Mouse (Mus musculus) C2C12 (cell line): Measurements from ENCODE around the gene Col23a1. TPM values are rescaled to one million over a fixed set of nuclear protein-coding genes. Genes with fewer than 3 reads are reported as not detected.
A peak's percentile ranks its signal among the peaks of the same experiment; 100 is the strongest.

Source experiments
- H3K27me3 ChIP-seq: one replicate; pipeline ENCODE4 v1.6.1; 2011; ENCODE audit not compliant: control insufficient read depth, insufficient read depth, insufficient read length
- H3K36me3 ChIP-seq: one replicate; pipeline ENCODE4 v1.6.1; 2011; ENCODE audit not compliant: control insufficient read depth, insufficient read depth
- H3K4me3 ChIP-seq: one replicate; pipeline ENCODE4 v1.5.1; 2011; ENCODE audit warnings: mild to moderate bottlenecking, control low read depth; ENCODE audit not compliant: poor library complexity, insufficient read depth, severe bottlenecking
- H3K79me2 ChIP-seq: one replicate; pipeline ENCODE4 v1.6.1; 2011; ENCODE audit not compliant: control insufficient read depth, insufficient read depth
- H3K79me3 ChIP-seq: one replicate; pipeline ENCODE4 v1.6.1; 2011; ENCODE audit warnings: low read depth, control low read depth
- H3ac ChIP-seq: one replicate; pipeline ENCODE3; 2011; ENCODE audit warnings: low read depth; ENCODE audit not compliant: control insufficient read depth, insufficient read length
- CEBPB ChIP-seq: IDR thresholded peaks from one replicate; pipeline ENCODE4 v1.6.1; 2011; ENCODE audit warnings: low read depth, mild to moderate bottlenecking, control low read depth, moderate library complexity
- CTCF ChIP-seq: IDR thresholded peaks from one replicate; pipeline ENCODE4 v1.5.1; 2011; ENCODE audit not compliant: control insufficient read depth, insufficient read depth, insufficient read length
- FOSL1 ChIP-seq: IDR thresholded peaks from one replicate; pipeline ENCODE4 v1.8.0; 2011; ENCODE audit warnings: mild to moderate bottlenecking, low read length; ENCODE audit not compliant: poor library complexity, insufficient read depth, severe bottlenecking
- MAX ChIP-seq: IDR thresholded peaks from one replicate; pipeline ENCODE4 v1.6.1; 2011; ENCODE audit warnings: mild to moderate bottlenecking, control low read depth
- MYOD1 ChIP-seq: IDR thresholded peaks from one replicate; pipeline ENCODE4 v1.6.1; 2011; ENCODE audit warnings: low read depth; ENCODE audit not compliant: control insufficient read depth, insufficient read length
- MYOG ChIP-seq: IDR thresholded peaks from one replicate; pipeline ENCODE4 v1.6.1; 2011; ENCODE audit not compliant: control insufficient read depth, insufficient read length; ENCODE audit errors: extremely low read depth
- USF1 ChIP-seq: IDR thresholded peaks from one replicate; pipeline ENCODE4 v1.6.1; 2011; ENCODE audit warnings: low read depth, mild to moderate bottlenecking, control low read depth, moderate library complexity
- polyA plus RNA-seq: library from polyadenylated mRNA; unstranded; fragments of >200 nt; fragmentation: generic; extraction: Trizol; gene quantifications from one replicate; pipeline ENCODE4 v1.2.1, GENCODE M21; 2012; ENCODE audit warnings: missing spikeins

Gene Col23a1
- polyA plus RNA-seq, 1 experiment: 0.43 TPM

DNA sequence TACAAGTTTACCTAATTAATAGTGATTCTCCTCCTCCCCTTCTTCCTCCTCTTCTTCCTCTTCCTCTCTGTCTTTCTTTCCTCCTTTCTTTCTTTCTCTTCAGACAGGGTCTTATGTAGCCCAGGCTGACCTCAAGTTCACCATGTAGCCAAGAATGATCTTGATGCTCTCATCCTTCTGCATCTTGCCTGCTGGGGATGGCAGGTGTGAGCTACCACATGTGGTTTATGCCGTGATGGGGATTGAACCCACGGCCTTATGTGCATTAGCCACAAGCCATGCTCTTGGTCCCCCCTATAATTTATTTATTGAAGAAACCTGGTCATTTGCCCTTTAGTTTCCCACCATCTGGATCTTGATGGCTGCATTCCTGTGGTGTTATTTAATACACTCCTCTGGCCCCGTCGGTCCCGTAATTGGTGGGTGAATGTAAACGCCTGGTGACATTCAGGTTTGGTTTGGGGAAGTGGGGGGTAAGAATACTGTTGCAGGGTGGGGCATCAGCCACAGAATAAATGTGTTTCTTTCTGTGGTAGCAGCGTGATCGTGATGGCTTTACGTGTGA is 104.7 kb downstream of the Col23a1 start:
- H3K79me2 ChIP-seq: no peaks in the 10 kb centered on the region
- H3K4me3 ChIP-seq: no peak overlapping the region
- no peaks in the 10 kb centered on the region for H3K79me3 ChIP-seq
- H3ac ChIP-seq: no peak overlapping the region
- no peaks in the 10 kb centered on the region for H3K27me3 ChIP-seq
- H3K36me3 ChIP-seq: no peaks in the 10 kb centered on the region
- no peak for TF ChIP-seq FOSL1
- no peak for TF ChIP-seq USF1
- no peak for TF ChIP-seq CTCF
- TF ChIP-seq MYOD1: peak; percentile 55
- no peak for TF ChIP-seq MAX

DNA sequence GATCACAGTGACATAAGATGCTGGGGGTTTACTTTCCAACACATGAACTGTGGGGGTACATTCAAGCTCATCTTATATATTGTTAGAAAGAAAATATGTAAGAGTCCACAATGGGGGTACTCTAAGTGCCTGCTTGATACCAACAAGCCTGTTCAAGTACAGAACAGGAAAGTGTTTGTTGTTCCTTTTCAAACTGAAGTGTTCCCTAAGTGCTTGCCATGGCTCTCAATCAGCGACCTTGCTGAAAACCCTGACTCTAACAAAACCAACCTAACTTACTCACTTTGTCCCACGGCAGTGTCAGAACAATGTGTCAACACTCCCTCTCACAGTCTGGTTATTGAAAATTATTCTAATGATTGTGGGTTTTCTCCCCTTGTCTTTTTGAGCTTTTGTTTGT is 106.7 kb downstream of the Col23a1 start:
- Histone ChIP-seq H3K79me3 (no peaks in the 10 kb centered on the region), H3K27me3 (no peaks in the 10 kb centered on the region)
- TF ChIP-seq MAX: no peak
- TF ChIP-seq CTCF: no peak
- no peak for TF ChIP-seq CEBPB
- TF ChIP-seq FOSL1: no peak
- no peak for TF ChIP-seq USF1
- TF ChIP-seq MYOG: no peak
- TF ChIP-seq MYOD1: no peak

GRCm38 (mm10) chr11:51398084-51398483 is 108.4 kb downstream of the Col23a1 start:
- Histone ChIP-seq H3K79me3 (no peaks in the 10 kb centered on the region), H3K4me3 (no peak overlapping the region), H3K79me2 (no peaks in the 10 kb centered on the region), H3ac (no peak overlapping the region), H3K36me3 (no peaks in the 10 kb centered on the region), H3K27me3 (no peaks in the 10 kb centered on the region)
- TF ChIP-seq MYOD1 (no peak), MYOG (no peak), MAX (no peak), FOSL1 (no peak), CEBPB (no peak), CTCF (no peak), USF1 (no peak)

More for the DNA sequence above, 106.7 kb downstream of the Col23a1 start:
- Histone ChIP-seq H3K4me3 (no peak overlapping the region), H3K79me2 (no peaks in the 10 kb centered on the region), H3K36me3 (no peaks in the 10 kb centered on the region), H3ac (no peak overlapping the region)

DNA sequence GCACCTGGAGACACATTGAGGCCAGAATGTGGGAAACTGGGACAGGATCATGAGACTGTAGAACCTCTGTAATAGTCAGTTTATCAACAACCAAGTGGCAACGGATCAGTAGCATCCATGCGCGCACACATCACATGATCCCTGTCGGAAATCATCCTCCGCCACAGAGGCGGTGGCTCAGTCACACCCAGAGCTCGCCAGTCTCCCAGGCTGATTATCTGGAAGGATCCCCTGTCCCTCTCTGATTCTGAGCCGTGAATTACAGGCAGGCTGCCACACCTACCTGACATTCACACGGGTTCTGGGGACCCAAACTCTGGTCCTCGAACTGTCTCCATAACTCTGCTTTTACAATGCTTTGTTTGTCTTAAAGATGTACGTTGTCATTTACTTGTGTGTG is 110.6 kb downstream of the Col23a1 start:
- no peak for TF ChIP-seq USF1
- no peak for TF ChIP-seq FOSL1
- no peak for TF ChIP-seq MAX
- no peak for TF ChIP-seq MYOD1
- Histone ChIP-seq H3ac (no peak overlapping the region), H3K27me3 (no peaks in the 10 kb centered on the region), H3K36me3 (no peaks in the 10 kb centered on the region), H3K79me3 (no peaks in the 10 kb centered on the region), H3K79me2 (no peaks in the 10 kb centered on the region), H3K4me3 (no peak overlapping the region)

GRCm38 (mm10) chr11:51401481-51402128 is 111.9 kb downstream of the Col23a1 start:
- H3K27me3 ChIP-seq: no peaks in the 10 kb centered on the region
- no peaks in the 10 kb centered on the region for H3K79me2 ChIP-seq
- H3K79me3 ChIP-seq: no peaks in the 10 kb centered on the region
- H3ac ChIP-seq: no peak overlapping the region
- no peak for TF ChIP-seq MAX
- no peak for TF ChIP-seq FOSL1
- H3K36me3 ChIP-seq: no peaks in the 10 kb centered on the region
- no peak overlapping the region for H3K4me3 ChIP-seq

GRCm38 (mm10) chr11:51403886-51404285 is 114.2 kb downstream of the Col23a1 start:
- H3K36me3 ChIP-seq: no peaks in the 10 kb centered on the region
- H3ac ChIP-seq: no peak overlapping the region
- no peak overlapping the region for H3K4me3 ChIP-seq
- H3K79me2 ChIP-seq: no peaks in the 10 kb centered on the region
- no peaks in the 10 kb centered on the region for H3K27me3 ChIP-seq
- no peaks in the 10 kb centered on the region for H3K79me3 ChIP-seq
- TF ChIP-seq MYOD1: no peak
- no peak for TF ChIP-seq MYOG
- TF ChIP-seq CTCF: no peak
- no peak for TF ChIP-seq USF1
- TF ChIP-seq MAX: no peak
- TF ChIP-seq FOSL1: no peak
- no peak for TF ChIP-seq CEBPB
